Mouse (Mus musculus) CD4-positive, CD25-positive, alpha-beta regulatory T cell, adult 2 months (primary cell): ENCODE measurements around the gene Nrarp.

Experiments
- DNase-seq: peaks from one replicate; pipeline ENCODE4 v3.0.0-alpha.2; 2012; ENCODE audit warnings: low read depth, low spot score

Gene Nrarp

GRCm38 (mm10) chr2:25180478-25180903 lies at the start of gene Nrarp:
Gene Nrarp, plus strand, starts transcription at chr2:25180758.
- DNase-seq: peak; percentile 93

GRCm38 (mm10) chr2:25131601-25132000 lies 49.0 kb upstream of the Nrarp start:
- no peak for DNase-seq

GRCm38 (mm10) chr2:25137832-25138231 lies 42.7 kb upstream of the Nrarp start:
- DNase-seq: no peak

GRCm38 (mm10) chr2:25141185-25141584 lies 39.4 kb upstream of the Nrarp start:
- no peak for DNase-seq

GRCm38 (mm10) chr2:25141921-25142320 lies 38.6 kb upstream of the Nrarp start:
- DNase-seq: no peak

- no peak for DNase-seq
Observed at GRCm38 (mm10) chr2:25145346-25145745, 35.2 kb upstream of the Nrarp start.

- no peak for DNase-seq
Observed at GRCm38 (mm10) chr2:25147398-25147797, 33.2 kb upstream of the Nrarp start.

- DNase-seq: no peak
Observed at GRCm38 (mm10) chr2:25147892-25148291, 32.7 kb upstream of the Nrarp start.

- DNase-seq: no peak
Observed at GRCm38 (mm10) chr2:25149643-25150042, 30.9 kb upstream of the Nrarp start.

GRCm38 (mm10) chr2:25151280-25151956 lies 29.1 kb upstream of the Nrarp start:
- DNase-seq: no peak

- DNase-seq: no peak
Observed at GRCm38 (mm10) chr2:25156177-25156576, 24.4 kb upstream of the Nrarp start.

- peak; percentile 66 for DNase-seq
Observed at GRCm38 (mm10) chr2:25156990-25157389, 23.6 kb upstream of the Nrarp start.

- DNase-seq: peak; percentile 85
Observed at GRCm38 (mm10) chr2:25157655-25158054, 22.9 kb upstream of the Nrarp start.

- DNase-seq: no peak
Observed at GRCm38 (mm10) chr2:25167481-25167880, 13.1 kb upstream of the Nrarp start.

- DNase-seq: peak; percentile 61
Observed at GRCm38 (mm10) chr2:25167919-25168664, 12.5 kb upstream of the Nrarp start.

GRCm38 (mm10) chr2:25168665-25168978 lies 11.9 kb upstream of the Nrarp start:
- DNase-seq: no peak

- no peak for DNase-seq
Observed at GRCm38 (mm10) chr2:25169778-25170177, 10.8 kb upstream of the Nrarp start.

GRCm38 (mm10) chr2:25170326-25171100 lies 10.0 kb upstream of the Nrarp start:
- DNase-seq: peak; percentile 43

GRCm38 (mm10) chr2:25171101-25171768 lies 9.3 kb upstream of the Nrarp start:
- no peak for DNase-seq

GRCm38 (mm10) chr2:25171769-25172153 lies 8.8 kb upstream of the Nrarp start:
- DNase-seq: no peak

- no peak for DNase-seq
Observed at GRCm38 (mm10) chr2:25172629-25173028, 7.9 kb upstream of the Nrarp start.

- no peak for DNase-seq
Observed at GRCm38 (mm10) chr2:25173821-25174220, 6.7 kb upstream of the Nrarp start.
